In genomic region chr12:54830574-54830973, GRCm38 (mm10) we compare ENCODE assay signal across 8 mouse cellular contexts. TPM values are rescaled to one million over a fixed set of nuclear protein-coding genes. Genes with fewer than 3 reads are reported as not detected.
DNase-seq lines count a peak whose midpoint lies in the region; ATAC-seq lines count a peak whose summit lies in the region.

No protein-coding gene starts in this region.

- H3K9me3 ChIP-seq in embryonic facial prominence, embryonic 10.5 days, result no peaks in the 10 kb centered on the region
- no peaks in the 10 kb centered on the region for H3K9me3 ChIP-seq in kidney, embryonic 15.5 days (replicated peaks)

- H3K27me3 ChIP-seq in embryonic facial prominence, embryonic 10.5 days (replicated peaks; ENCODE audit: low read depth, poor library complexity, severe bottlenecking), result no peaks in the 10 kb centered on the region; the same call in 1 of the 2 replicates
- H3K27me3 ChIP-seq in kidney, embryonic 15.5 days, result no peaks in the 10 kb centered on the region

- no peak overlapping the region for H3K27ac ChIP-seq in embryonic facial prominence, embryonic 10.5 days (replicated peaks)
- no peak overlapping the region for H3K27ac ChIP-seq in kidney, embryonic 15.5 days

- peak; percentile 75 for ATAC-seq in granulocyte monocyte progenitor cell, adult 5-6 weeks (replicated peaks; ENCODE audit: poor library complexity, severe bottlenecking)
- peak; percentile 66 for ATAC-seq in kidney, embryonic 15.5 days (replicated peaks; ENCODE audit: low FRiP score)

- DNase-seq in 3T3-L1 (ENCODE audit: low read depth, low spot score) (peak; percentile 91), liver (peak; percentile 80)
- DNase-seq in adrenal gland, postnatal 10 days, result peak; percentile 88
- DNase-seq in embryonic facial prominence, embryonic 10.5 days (ENCODE audit: low spot score), result peak; percentile 81
- DNase-seq in naive thymus-derived CD4-positive, alpha-beta T cell, adult 2 months (ENCODE audit: low read depth), result peak; percentile 87
- DNase-seq in spleen, postnatal 4 days (ENCODE audit: low spot score in 2 of 2), result peak; percentile 70 to 86

- no peak overlapping the region for H3K4me2 ChIP-seq in kidney, embryonic 15.5 days

- H3K36me3 ChIP-seq in embryonic facial prominence, embryonic 10.5 days (replicated peaks), result no peaks in the 10 kb centered on the region
- no peaks in the 10 kb centered on the region for H3K36me3 ChIP-seq in kidney, embryonic 15.5 days

- WGBS in embryonic facial prominence, embryonic 10.5 days, result 16% methylated on average over 6 of the region's 6 CpGs
- WGBS in kidney, embryonic 15.5 days, result 14% methylated on average over 6 of the region's 6 CpGs

- H3K4me1 ChIP-seq in embryonic facial prominence, embryonic 10.5 days, result peaks cover 15% of the 10 kb centered on the region
- peaks cover 9% of the 10 kb centered on the region for H3K4me1 ChIP-seq in kidney, embryonic 15.5 days

- no peak overlapping the region for H3K9ac ChIP-seq in kidney, embryonic 15.5 days

- no peak overlapping the region for H3K4me3 ChIP-seq in embryonic facial prominence, embryonic 10.5 days
- H3K4me3 ChIP-seq in kidney, embryonic 15.5 days (replicated peaks), result no peak overlapping the region

RNA-seq across cellular contexts. Expression of gene Cfl2, which starts 32.1 kb away (rescaled TPM):
- 100 to 1,000 TPM; 142 to 201 TPM for total RNA-seq in adrenal gland, postnatal 10 days (2021)
- polyA plus RNA-seq in embryonic facial prominence, embryonic 10.5 days (2016; fragmentation: Nextera tagmentation; extraction: Ambion mirVana), result 159 and 165 TPM in 2 replicates
- 22.2 and 33.0 TPM in 2 replicates for total RNA-seq in granulocyte monocyte progenitor cell, adult 5-6 weeks (2014; fragmentation: Nextera tagmentation)
- 23.1 and 27.1 TPM in 2 replicates for total RNA-seq in granulocyte monocyte progenitor cell, adult 5-6 weeks (2017)
- polyA plus RNA-seq in kidney, embryonic 15.5 days (2015; fragmentation: Nextera tagmentation; extraction: Ambion mirVana), result 192 and 207 TPM in 2 replicates

RNA-seq across cellular contexts. Expression of gene Snx6, which starts 35.1 kb away (rescaled TPM):
- 10 to 100 TPM; 57.5 to 70.3 TPM for total RNA-seq in adrenal gland, postnatal 10 days (2021)
- polyA plus RNA-seq in embryonic facial prominence, embryonic 10.5 days (2016; fragmentation: Nextera tagmentation; extraction: Ambion mirVana), result 194 and 195 TPM in 2 replicates
- total RNA-seq in granulocyte monocyte progenitor cell, adult 5-6 weeks (2014; fragmentation: Nextera tagmentation), result 47.8 and 71.6 TPM in 2 replicates
- total RNA-seq in granulocyte monocyte progenitor cell, adult 5-6 weeks (2017), result 77.0 and 77.2 TPM in 2 replicates
- polyA plus RNA-seq in kidney, embryonic 15.5 days (2015; fragmentation: Nextera tagmentation; extraction: Ambion mirVana), result 186 and 200 TPM in 2 replicates

Comparison
In these comparisons a context has a peak if more than half of its experiments do, and no peak if none do; other contexts are left out.
1. RNA of gene Cfl2, which starts 32.1 kb away (total RNA-seq): 142 to 201 TPM in adrenal gland, postnatal 10 days; 22.2 to 33.0 TPM in granulocyte monocyte progenitor cell, adult 5-6 weeks; every median in the first group is over 4 times any median in the second.
2. Peak in every context shown above with its lines, with median percentiles within 50 percentile points of each other: DNase-seq.